Mouse (Mus musculus) liver, embryonic 14.5 days (tissue): Measurements from ENCODE around the gene Arid1b. TPM values are rescaled to one million over a fixed set of nuclear protein-coding genes. Genes with fewer than 3 reads are reported as not detected.

ENCODE experiments used
- ATAC-seq: fragments of 200-750 bp; cut with Nextera tagmentation; 2 replicates; pipeline ENCODE4 v1.8.0; 2017; ENCODE audit warnings: moderate number of reproducible peaks, mild to moderate bottlenecking, moderate library complexity; ENCODE audit not compliant: insufficient read depth
- DNase-seq, 3 experiments: peaks; one replicate each; pipeline ENCODE4 v3.0.0-alpha.2; 2012 to 2013; ENCODE audit warnings: low read depth in 3 of 3, low spot score in 3 of 3
- H3K27ac ChIP-seq: fragments of 300-500 bp; sonication (generic); 2 replicates; pipeline ENCODE4 v1.5.1; 2014; ENCODE audit warnings: moderate library complexity, mild to moderate bottlenecking, control low read depth, inconsistent platforms
- H3K27me3 ChIP-seq: fragments of 300-500 bp; sonication (generic); 2 replicates; pipeline ENCODE4 v1.6.1; 2014; ENCODE audit warnings: mild to moderate bottlenecking, low read length, moderate library complexity; ENCODE audit not compliant: control insufficient read depth, insufficient read depth
- H3K36me3 ChIP-seq: fragments of 300-500 bp; sonication (generic); replicated peaks from 2 replicates; pipeline ENCODE4 v1.6.1; 2014; ENCODE audit warnings: low read depth; ENCODE audit not compliant: control insufficient read depth, insufficient read depth
- H3K4me1 ChIP-seq, 2 experiments: fragments of 200-500 bp in 1 of 2; fragments of 300-500 bp in 1 of 2; sonication (generic) in 1 of 2; replicated peaks; 2 replicates each; pipeline ENCODE4 v1.6.1; 2012 to 2014; ENCODE audit warnings: antibody characterized with exemption in 1 of 2, inconsistent platforms in 1 of 2, low read length in 1 of 2; ENCODE audit not compliant: control insufficient read depth in 2 of 2, insufficient read depth in 2 of 2
- H3K4me2 ChIP-seq: fragments of 300-500 bp; sonication (generic); 2 replicates; pipeline ENCODE4 v1.6.1; 2014; ENCODE audit warnings: low read depth, mild to moderate bottlenecking, control low read depth, moderate library complexity
- H3K4me3 ChIP-seq, 2 experiments: fragments of 200-500 bp in 1 of 2; fragments of 300-500 bp in 1 of 2; sonication (generic) in 1 of 2; 2 replicates each; pipeline ENCODE4 v1.5.1; 2012 to 2014; ENCODE audit warnings: low read depth in 2 of 2, low read length in 2 of 2, mild to moderate bottlenecking in 2 of 2, control low read depth in 1 of 2, inconsistent platforms in 1 of 2, moderate library complexity in 1 of 2; ENCODE audit not compliant: insufficient read depth in 1 of 2
- H3K9ac ChIP-seq: fragments of 300-500 bp; sonication (generic); replicated peaks from 2 replicates; pipeline ENCODE4 v1.6.1; 2014; ENCODE audit warnings: mild to moderate bottlenecking, control low read depth, moderate library complexity
- H3K9me3 ChIP-seq: fragments of 300-500 bp; sonication (generic); 2 replicates; pipeline ENCODE4 v1.6.1; 2016; ENCODE audit warnings: low read length, mixed read lengths; ENCODE audit not compliant: control insufficient read depth
- CTCF ChIP-seq: IDR thresholded peaks from 2 replicates; pipeline ENCODE4 v1.5.1; 2016; ENCODE audit warnings: antibody characterized with exemption, low read depth, control low read depth
- EP300 ChIP-seq: IDR thresholded peaks from 2 replicates; pipeline ENCODE4 v1.6.1; 2016; ENCODE audit warnings: antibody characterized with exemption, low read depth
- WGBS: fragments of 180-500 bp; shearing (Covaris S2); extraction: QIAGEN DNeasy Blood & Tissue Kit; methylation state at CpG from one replicate; pipeline ENCODE4 v1.1.7; 2014; ENCODE audit not compliant: insufficient replicate concordance; 5-methylcytosine and 5-hydroxymethylcytosine counted together
- polyA plus RNA-seq, 2 experiments: library from polyadenylated mRNA; depleted of rRNA in 1 of 2; stranded (reverse) in 1 of 2; unstranded in 1 of 2; fragments of >200 nt; fragmentation: Nextera tagmentation in 1 of 2; extraction: Ambion mirVana in 1 of 2; gene quantifications; 2 replicates each; pipeline versions ENCODE4 v1.2.1 to v1.2.3; 2012 to 2014

Gene Arid1b
- polyA plus RNA-seq, 2 experiments: 2.6 to 3.1 TPM

GRCm38 (mm10) chr17:5008236-5008635 lies 14.1 kb downstream of the Arid1b start:
- Histone ChIP-seq H3K9me3 (no peaks in the 10 kb centered on the region), H3K4me1 (peaks cover 0 to 51% of the 10 kb centered on the region in 2 experiments; a peak in 2 of 4 replicates), H3K27ac (no peak overlapping the region), H3K4me3 (no peak overlapping the region), H3K27me3 (no peaks in the 10 kb centered on the region), H3K4me2 (no peak overlapping the region), H3K9ac (no peak overlapping the region), H3K36me3 (no peaks in the 10 kb centered on the region)
- DNase-seq (no peak), ATAC-seq (no peak)
- 87% methylated on average over 10 of the region's 10 CpGs for WGBS
- TF ChIP-seq EP300 (no peak), CTCF (no peak)

DNA sequence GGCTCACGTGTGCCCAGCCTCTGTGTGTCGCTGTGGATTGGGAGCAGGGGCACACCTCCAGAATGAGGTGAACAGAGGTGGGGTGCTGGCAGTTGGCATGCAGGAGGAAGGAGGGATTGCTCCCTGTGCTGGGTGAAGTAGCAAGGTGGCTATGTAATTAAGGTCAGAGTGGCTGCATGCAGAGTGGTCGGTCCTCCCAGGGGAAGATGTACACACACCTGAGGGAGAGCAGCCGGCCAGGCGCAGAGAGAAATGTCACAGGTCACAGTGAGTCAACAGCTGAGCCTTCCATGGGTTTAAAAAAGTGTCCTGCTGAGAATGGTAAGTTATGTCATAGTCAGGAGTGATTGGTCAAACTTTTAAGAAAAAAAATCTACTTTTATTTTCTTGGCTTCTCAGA lies 14.6 kb downstream of the Arid1b start:
- H3K4me3 ChIP-seq: no peak overlapping the region
- no peak overlapping the region for H3K27ac ChIP-seq
- no peak for ATAC-seq
- no peak overlapping the region for H3K4me2 ChIP-seq
- no peaks in the 10 kb centered on the region for H3K36me3 ChIP-seq
- WGBS: 70% methylated on average over 5 of the region's 5 CpGs
- DNase-seq: no peak
- H3K9me3 ChIP-seq: no peaks in the 10 kb centered on the region
- no peak overlapping the region for H3K9ac ChIP-seq
- H3K4me1 ChIP-seq: peaks cover 0 to 50% of the 10 kb centered on the region in 2 experiments; a peak in 2 of 4 replicates
- TF ChIP-seq EP300 (no peak), CTCF (no peak)
- H3K27me3 ChIP-seq: no peaks in the 10 kb centered on the region

DNA sequence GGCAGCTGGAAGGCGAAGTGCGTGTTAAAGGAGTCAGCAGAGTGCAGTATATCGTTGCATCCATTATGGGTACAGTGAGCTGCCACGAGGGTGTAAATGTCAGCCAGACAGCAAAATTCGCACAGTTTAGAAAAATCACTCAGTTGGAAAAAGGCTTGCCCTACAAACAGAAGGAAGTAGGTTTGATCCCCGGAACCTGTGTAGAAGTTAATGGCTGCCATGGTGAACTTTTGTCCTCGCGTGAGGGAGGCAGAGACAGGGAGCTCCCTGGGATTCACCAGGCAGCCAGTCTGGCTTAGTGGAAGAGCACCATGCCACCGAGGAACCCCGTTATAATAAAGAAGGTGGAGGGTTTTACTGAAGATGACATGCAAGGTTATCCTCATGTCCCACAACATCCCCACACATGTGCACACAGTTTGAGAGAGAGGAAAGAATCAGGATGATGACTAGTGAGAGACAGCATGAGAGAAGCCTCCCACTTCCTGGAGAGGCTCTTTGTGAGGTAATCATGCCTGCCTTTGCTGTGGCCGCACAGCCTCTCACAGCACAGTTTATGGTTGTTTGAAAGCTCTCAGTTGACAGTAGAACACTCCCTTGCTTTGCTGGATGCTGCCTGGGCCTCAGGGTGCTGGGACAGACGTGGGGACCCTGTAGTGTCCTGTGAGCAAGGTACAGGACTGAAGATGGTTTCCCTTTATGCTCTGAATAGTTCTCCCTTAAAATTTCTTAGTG lies 15.6 kb downstream of the Arid1b start:
- DNase-seq (no peak), ATAC-seq (no peak)
- 62% methylated on average over 12 of the region's 12 CpGs for WGBS
- H3K4me1 ChIP-seq: peaks cover 0 to 48% of the 10 kb centered on the region in 2 experiments; a peak in 2 of 4 replicates
- H3K4me3 ChIP-seq: no peak overlapping the region
- no peak overlapping the region for H3K4me2 ChIP-seq
- no peak overlapping the region for H3K27ac ChIP-seq
- H3K9me3 ChIP-seq: no peaks in the 10 kb centered on the region
- no peaks in the 10 kb centered on the region for H3K27me3 ChIP-seq
- no peak overlapping the region for H3K9ac ChIP-seq
- H3K36me3 ChIP-seq: no peaks in the 10 kb centered on the region
- TF ChIP-seq EP300: no peak
- no peak for TF ChIP-seq CTCF

- DNase-seq: no peak
Measured at GRCm38 (mm10) chr17:5010781-5011180, 16.6 kb downstream of the Arid1b start.

GRCm38 (mm10) chr17:5012091-5012490 lies 18.0 kb downstream of the Arid1b start:
- no peak overlapping the region for H3K4me2 ChIP-seq
- H3K27ac ChIP-seq: no peak overlapping the region
- no peak for TF ChIP-seq EP300
- no peak for TF ChIP-seq CTCF
- no peaks in the 10 kb centered on the region for H3K9me3 ChIP-seq
- H3K4me1 ChIP-seq: peaks cover 0 to 36% of the 10 kb centered on the region in 2 experiments; a peak in 2 of 4 replicates
- no peak for DNase-seq
- H3K4me3 ChIP-seq: no peak overlapping the region
- H3K36me3 ChIP-seq: no peaks in the 10 kb centered on the region
- H3K27me3 ChIP-seq: no peaks in the 10 kb centered on the region
- ATAC-seq: no peak
- WGBS: 58% methylated on average over 3 of the region's 3 CpGs
- no peak overlapping the region for H3K9ac ChIP-seq

More at GRCm38 (mm10) chr17:5010781-5011180, 16.6 kb downstream of the Arid1b start:
- Histone ChIP-seq H3K9ac (no peak overlapping the region), H3K4me2 (no peak overlapping the region), H3K9me3 (no peaks in the 10 kb centered on the region), H3K4me3 (no peak overlapping the region), H3K36me3 (no peaks in the 10 kb centered on the region), H3K27ac (no peak overlapping the region), H3K27me3 (no peaks in the 10 kb centered on the region), H3K4me1 (peaks cover 0 to 41% of the 10 kb centered on the region in 2 experiments; a peak in 2 of 4 replicates)
- WGBS: 38% methylated on average over 7 of the region's 7 CpGs
- no peak; the same call in 1 of the 2 replicates for ATAC-seq
- TF ChIP-seq EP300 (no peak), CTCF (no peak)
